12 mouse cellular contexts compared by ENCODE assay signal in the genomic region with DNA sequence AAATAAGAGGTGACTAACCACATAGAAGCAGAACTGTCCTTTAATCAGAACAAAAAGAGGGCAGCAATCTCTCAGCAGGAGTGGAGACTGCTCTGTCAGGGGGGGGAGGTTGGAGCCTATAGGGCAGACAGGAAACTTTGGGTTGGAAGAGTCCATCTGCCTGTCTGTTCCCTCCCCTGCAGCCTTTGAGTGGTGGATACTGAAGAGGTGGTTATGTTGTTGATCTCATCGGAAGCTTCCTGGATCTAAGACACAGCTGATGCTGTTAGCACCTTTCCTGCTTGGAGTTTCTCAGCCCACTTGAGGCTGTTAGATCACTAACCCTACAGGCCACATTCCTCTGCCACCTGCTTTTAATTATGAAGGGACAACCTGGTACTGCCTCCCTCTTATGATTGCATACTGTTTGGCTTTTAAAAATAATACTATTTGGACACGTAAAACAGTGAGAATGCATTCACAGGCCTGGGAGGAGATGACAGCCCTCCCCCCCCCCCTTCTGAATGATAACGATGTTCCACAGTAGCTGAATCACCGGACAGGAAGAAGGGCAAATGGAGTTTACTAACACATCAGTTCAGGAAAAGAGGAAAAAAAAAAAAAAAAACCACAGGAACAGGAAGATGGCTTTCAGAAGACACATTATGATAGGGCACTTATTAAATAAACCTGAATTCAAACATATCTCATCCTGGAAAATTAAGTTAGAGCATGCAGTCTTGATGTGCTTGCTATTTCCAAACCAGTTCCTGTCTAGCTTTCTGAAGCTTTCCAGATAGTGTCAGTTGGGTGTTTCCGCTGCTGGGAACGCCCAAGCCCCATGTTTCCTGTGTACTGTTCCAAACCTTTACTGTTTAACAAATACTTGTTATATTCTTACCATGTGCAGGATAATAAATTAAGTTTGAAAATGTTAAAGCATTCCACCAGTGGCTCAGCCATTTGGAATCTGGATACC. TPM values are rescaled to one million over a fixed set of nuclear protein-coding genes. Genes with fewer than 3 reads are reported as not detected.
DNase-seq lines count a peak whose midpoint lies in the region; ATAC-seq and TF ChIP-seq lines count a peak whose summit lies in the region.
"Had no signal": no experiment of that assay in that cellular context is flagged by ENCODE, and none has a peak within 500 bp of the region (broad histone marks: within the 10 kb centered on the region; RNA-seq: fewer than 3 reads in every experiment).

No protein-coding gene starts in this region.

- no peaks in the 10 kb centered on the region for H3K36me3 ChIP-seq in kidney, embryonic 14.5 days (ENCODE audit: control insufficient read depth, insufficient read depth, low read length)
- no peaks in the 10 kb centered on the region for H3K36me3 ChIP-seq in heart, adult 2 months (ENCODE audit: control insufficient read depth, insufficient read depth, low read length)
- no peaks in the 10 kb centered on the region for H3K36me3 ChIP-seq in kidney, postnatal 0 days (ENCODE audit: insufficient read depth, low read length)
- H3K36me3 ChIP-seq in hindbrain, embryonic 12.5 days, result no peaks in the 10 kb centered on the region
- H3K36me3 ChIP-seq: midbrain, embryonic 13.5 days had no signal

- TF ChIP-seq EP300 in heart, adult 2 months (IDR thresholded peaks at IDR 0.05; ENCODE audit: insufficient read depth, low read depth, low read length), result peak; percentile 39; the same call in 1 of the 2 replicates

- ATAC-seq in kidney, embryonic 14.5 days (ENCODE audit: low FRiP score, low TSS enrichment), result no peak
- ATAC-seq in kidney, postnatal 0 days (replicated peaks; ENCODE audit: low FRiP score, low read depth), result no peak
- no peak for ATAC-seq in hindbrain, embryonic 12.5 days (ENCODE audit: low FRiP score)
- ATAC-seq: midbrain, embryonic 13.5 days had no signal

- H3K4me1 ChIP-seq in kidney, embryonic 14.5 days (ENCODE audit: control insufficient read depth, insufficient read depth, low read length), result no peaks in the 10 kb centered on the region
- peaks cover 4% of the 10 kb centered on the region for H3K4me1 ChIP-seq in heart, adult 2 months (ENCODE audit: control insufficient read depth, insufficient read depth, low read length)
- H3K4me1 ChIP-seq in kidney, postnatal 0 days (replicated peaks; ENCODE audit: insufficient read depth, low read length), result no peaks in the 10 kb centered on the region
- no peaks in the 10 kb centered on the region for H3K4me1 ChIP-seq in hindbrain, embryonic 12.5 days
- H3K4me1 ChIP-seq: midbrain, embryonic 13.5 days had no signal

- intact Hi-C loops in heart, adult 2 months (cut with DNase I), result no loop called here

- no peaks in the 10 kb centered on the region for H3K79me2 ChIP-seq in heart, adult 2 months (replicated peaks; ENCODE audit: control insufficient read depth, insufficient read depth, low read length)

- no peak overlapping the region for H3K4me3 ChIP-seq in kidney, embryonic 14.5 days (ENCODE audit: low read length)
- H3K4me3 ChIP-seq in heart, adult 2 months, result no peak overlapping the region
- H3K4me3 ChIP-seq in kidney, postnatal 0 days (replicated peaks; ENCODE audit: low read depth, low read length), result no peak overlapping the region
- H3K4me3 ChIP-seq in hindbrain, embryonic 12.5 days, result no peak overlapping the region
- H3K4me3 ChIP-seq: midbrain, embryonic 13.5 days had no signal

- no peak overlapping the region for H3K9ac ChIP-seq in kidney, embryonic 14.5 days (ENCODE audit: low read depth, low read length)
- no peak overlapping the region for H3K9ac ChIP-seq in heart, adult 2 months (ENCODE audit: low read depth, low read length)
- no peak overlapping the region for H3K9ac ChIP-seq in kidney, postnatal 0 days (ENCODE audit: low read depth, low read length)
- no peak overlapping the region for H3K9ac ChIP-seq in hindbrain, embryonic 12.5 days
- H3K9ac ChIP-seq: midbrain, embryonic 13.5 days had no signal

- TF ChIP-seq POLR2A in heart, adult 2 months (IDR thresholded peaks at IDR 0.05; ENCODE audit: insufficient read depth, low read depth, low read length), result no peak

- H3K27ac ChIP-seq in kidney, embryonic 14.5 days (ENCODE audit: low read depth, low read length), result no peak overlapping the region
- H3K27ac ChIP-seq in heart, adult 2 months, result peak overlapping the region; percentile 65
- peak overlapping the region; percentile 31; the same call in 1 of the 2 replicates for H3K27ac ChIP-seq in kidney, postnatal 0 days
- H3K27ac ChIP-seq in hindbrain, embryonic 12.5 days, result no peak overlapping the region
- H3K27ac ChIP-seq: midbrain, embryonic 13.5 days had no signal

- H3K27me3 ChIP-seq in kidney, embryonic 14.5 days (ENCODE audit: control insufficient read depth, insufficient read depth, low read length), result no peaks in the 10 kb centered on the region
- H3K27me3 ChIP-seq in heart, adult 2 months (ENCODE audit: control insufficient read depth, insufficient read depth, low read length), result no peaks in the 10 kb centered on the region
- H3K27me3 ChIP-seq in kidney, postnatal 0 days (ENCODE audit: insufficient read depth, low read length), result no peaks in the 10 kb centered on the region
- H3K27me3 ChIP-seq in hindbrain, embryonic 12.5 days, result no peaks in the 10 kb centered on the region
- H3K27me3 ChIP-seq: midbrain, embryonic 13.5 days had no signal

- 73% methylated on average over 6 of the region's 6 CpGs for WGBS in kidney, embryonic 14.5 days
- WGBS in heart, adult 2 months, result 27% methylated on average over 6 of the region's 6 CpGs
- WGBS in kidney, postnatal 0 days, result 49% methylated on average over 6 of the region's 6 CpGs
- WGBS in hindbrain, embryonic 12.5 days, result 73% methylated on average over 6 of the region's 6 CpGs

- H3K9me3 ChIP-seq in kidney, embryonic 14.5 days (ENCODE audit: control insufficient read depth, low read length), result no peaks in the 10 kb centered on the region
- no peaks in the 10 kb centered on the region for H3K9me3 ChIP-seq in kidney, postnatal 0 days (replicated peaks; ENCODE audit: low read length)
- H3K9me3 ChIP-seq in hindbrain, embryonic 12.5 days (replicated peaks), result no peaks in the 10 kb centered on the region
- H3K9me3 ChIP-seq: midbrain, embryonic 13.5 days had no signal

- no peak overlapping the region for H3K4me2 ChIP-seq in kidney, embryonic 14.5 days (replicated peaks; ENCODE audit: low read depth, low read length)
- no peak overlapping the region for H3K4me2 ChIP-seq in kidney, postnatal 0 days (ENCODE audit: low read length)
- no peak overlapping the region for H3K4me2 ChIP-seq in hindbrain, embryonic 12.5 days (replicated peaks)
- H3K4me2 ChIP-seq: midbrain, embryonic 13.5 days had no signal

- TF ChIP-seq CTCF in heart, adult 2 months (IDR thresholded peaks at IDR 0.05), result no peak
- TF ChIP-seq CTCF in kidney, postnatal 0 days (IDR thresholded peaks at IDR 0.05; ENCODE audit: low read depth), result no peak

- peak; percentile 30 for DNase-seq in kidney, adult 18-20 months
- peak in 1 of 2 experiments; percentile 27 for DNase-seq in heart, adult 2 months
- peak; percentile 51 for DNase-seq in kidney, postnatal 0 days (ENCODE audit: low spot score)
- peak; percentile 22 for DNase-seq in mesoderm, embryonic 11.5 days (ENCODE audit: low read depth, low spot score)
- DNase-seq in thymus, postnatal 25 days, result no peak
- no peak for DNase-seq in thymus, postnatal 4 days
- DNase-seq: gastrocnemius, postnatal 10 days had no signal

RNA-seq across cellular contexts. Expression of gene Pde4b, which starts 41.9 kb away (rescaled TPM):
- 7.3 and 10.4 TPM in 2 replicates for polyA plus RNA-seq in kidney, embryonic 14.5 days (2014; fragmentation: Nextera tagmentation; extraction: Ambion mirVana)
- total RNA-seq in heart, adult 2 months (2021), result 10 to 100 TPM; 28.2 to 29.4 TPM
- polyA plus RNA-seq in heart, adult 2 months (2012; rRNA removed), result 16.3 and 29.7 TPM in 2 replicates
- polyA plus RNA-seq in kidney, postnatal 0 days (2015; fragmentation: Nextera tagmentation; extraction: Ambion mirVana), result 11.9 TPM in 2 replicates
- 12.5 and 13.6 TPM in 2 replicates for polyA plus RNA-seq in hindbrain, embryonic 12.5 days (2016; fragmentation: Nextera tagmentation; extraction: Ambion mirVana)

RNA-seq across cellular contexts. Expression of gene Gm12789, which starts 59.0 kb away (rescaled TPM):
- polyA plus RNA-seq in kidney, embryonic 14.5 days (2014; fragmentation: Nextera tagmentation; extraction: Ambion mirVana), result not detected in 2 replicates
- total RNA-seq in heart, adult 2 months (2021), result not detected
- not detected in 2 replicates for polyA plus RNA-seq in heart, adult 2 months (2012; rRNA removed)
- not detected in 2 replicates for polyA plus RNA-seq in kidney, postnatal 0 days (2015; fragmentation: Nextera tagmentation; extraction: Ambion mirVana)
- not detected in 2 replicates for polyA plus RNA-seq in hindbrain, embryonic 12.5 days (2016; fragmentation: Nextera tagmentation; extraction: Ambion mirVana)
- total RNA-seq: gastrocnemius, postnatal 10 days; left cerebral cortex, adult 18-20 months had no signal
- polyA plus RNA-seq: cortical plate, adult 2 months; midbrain, embryonic 13.5 days had no signal

Comparison
In these comparisons a context has a peak if more than half of its experiments do, and no peak if none do; other contexts are left out.
1. H3K27ac ChIP-seq: peak in heart, adult 2 months (single experiment) and kidney, postnatal 0 days (single experiment); none in kidney, embryonic 14.5 days (single experiment) and hindbrain, embryonic 12.5 days (single experiment).
2. DNase-seq: peak in kidney, adult 18-20 months (single experiment), kidney, postnatal 0 days (single experiment) and mesoderm, embryonic 11.5 days (single experiment); none in thymus, postnatal 25 days (single experiment) and thymus, postnatal 4 days (single experiment).